Comparison of ENCODE assay signal across 23 mouse cellular contexts in genomic region chr7:128727701-128728100, GRCm38 (mm10). TPM values are rescaled to one million over a fixed set of nuclear protein-coding genes. Genes with fewer than 3 reads are reported as not detected.
DNase-seq lines count a peak whose midpoint lies in the region; TF ChIP-seq lines count a peak whose summit lies in the region.
"Had no signal": no experiment of that assay in that cellular context is flagged by ENCODE, and none has a peak within 500 bp of the region (broad histone marks: within the 10 kb centered on the region; RNA-seq: fewer than 3 reads in every experiment).

No protein-coding gene starts in this region.

- peaks cover 23% of the 10 kb centered on the region for H3K36me3 ChIP-seq in E14TG2a.4 (ENCODE audit: insufficient read depth, low read length)

- H3K27me3 ChIP-seq in E14TG2a.4 (ENCODE audit: insufficient read depth, low read length), result no peaks in the 10 kb centered on the region
- H3K27me3 ChIP-seq: CH12.LX; embryonic facial prominence, embryonic 12.5 days; forebrain, embryonic 12.5 days; forebrain, embryonic 15.5 days; Patski had no signal

- 0 out of 2 replicates have a peak overlapping the region, but pooled peaks have one; percentile 32 for H3K4me3 ChIP-seq in E14TG2a.4 (replicated peaks; ENCODE audit: low read length)
- H3K4me3 ChIP-seq: embryonic facial prominence, embryonic 10.5 days; embryonic facial prominence, embryonic 12.5 days; forebrain, embryonic 12.5 days; forebrain, embryonic 15.5 days had no signal

- DNase-seq in embryo, embryonic 10 days (ENCODE audit: low spot score), result peak; percentile 13
- DNase-seq in embryo, embryonic 11 days, result no peak
- peak; percentile 83 for DNase-seq in heart, adult 11 months
- DNase-seq in heart, adult 9 months (ENCODE audit: low spot score in 2 of 2), result no peak
- DNase-seq in R1 (ENCODE audit: low read depth, low spot score), result peak; percentile 53
- DNase-seq in left cerebral cortex, adult 9 months (ENCODE audit: low spot score in 2 of 2), result no peak
- DNase-seq in left cerebral cortex, postnatal 25 days (ENCODE audit: low spot score in 2 of 2), result no peak
- DNase-seq: adrenal gland, adult 8-10 months; adrenal gland, postnatal 14 days; adrenal gland, postnatal 36 days; B cell, adult 2 months; cerebellum, adult 11-12 months; cerebellum, adult 9-10 months; cerebellum, postnatal 10 days; cerebellum, postnatal 25 days had no signal

- H3K4me1 ChIP-seq in E14TG2a.4 (replicated peaks; ENCODE audit: low read depth, low read length), result peaks cover 81% of the 10 kb centered on the region
- H3K4me1 ChIP-seq: embryonic facial prominence, embryonic 12.5 days had no signal

- H3K9me3 ChIP-seq in E14TG2a.4 (ENCODE audit: low read length), result no peaks in the 10 kb centered on the region
- H3K9me3 ChIP-seq: embryonic facial prominence, embryonic 10.5 days; embryonic facial prominence, embryonic 12.5 days; forebrain, embryonic 12.5 days; forebrain, embryonic 15.5 days; G1E had no signal

- no peak for TF ChIP-seq CTCF in E14TG2a.4 (conservative IDR thresholded peaks at IDR 0.05; ENCODE audit: low read length)

- intact Hi-C loops in left cerebral cortex, postnatal 25 days (cut with DNase I), result no loop called here

RNA-seq across cellular contexts. Expression of gene Mcmbp, which starts 12.6 kb away (rescaled TPM):
- 10 to 100 TPM; 22.5 to 24.7 TPM for total RNA-seq in left cerebral cortex, postnatal 25 days (2021)

RNA-seq across cellular contexts. Expression of gene Sec23ip, which starts 17.0 kb away (rescaled TPM):
- total RNA-seq in left cerebral cortex, postnatal 25 days (2021), result 10 to 100 TPM; 41.3 to 42.9 TPM

Comparison
In these comparisons a context has a peak if more than half of its experiments do, and no peak if none do; other contexts are left out.
1. DNase-seq: peak in embryo, embryonic 10 days (single experiment), heart, adult 11 months (single experiment) and R1 (single experiment); none in embryo, embryonic 11 days (single experiment), heart, adult 9 months (0 of 2), left cerebral cortex, adult 9 months (0 of 2) and left cerebral cortex, postnatal 25 days (0 of 2).